Mouse (Mus musculus): ENCODE measurements around the gene Trpm3. TPM values are rescaled to one million over a fixed set of nuclear protein-coding genes. Genes with fewer than 3 reads are reported as not detected.

Gene Trpm3
- polyA plus RNA-seq, 1 experiment from 2014 or later, result 0.51 TPM

GRCm38 (mm10) chr19:22607985-22608684 lies 469.3 kb downstream of the Trpm3 start:
- H3K9me3 ChIP-seq (ENCODE audit: low read length), result no peaks in the 10 kb centered on the region
- no peak overlapping the region for H3K4me2 ChIP-seq (replicated peaks; ENCODE audit: low read depth, low read length)
- H3K27me3 ChIP-seq (replicated peaks; ENCODE audit: insufficient read depth, low read length), result no peaks in the 10 kb centered on the region
- WGBS, result 64% methylated on average over 5 of the region's 5 CpGs
- no peak overlapping the region for H3K4me3 ChIP-seq (ENCODE audit: low read depth, low read length)
- no peak overlapping the region for H3K9ac ChIP-seq (replicated peaks; ENCODE audit: low read depth)
- no peaks in the 10 kb centered on the region for H3K4me1 ChIP-seq (ENCODE audit: insufficient read depth, low read depth, low read length)
- no peak overlapping the region for H3K27ac ChIP-seq (ENCODE audit: low read length)
- no peaks in the 10 kb centered on the region for H3K36me3 ChIP-seq (ENCODE audit: insufficient read depth, low read length)
- DNase-seq (ENCODE audit: low spot score), result no peak
- TF ChIP-seq CTCF (IDR thresholded peaks at IDR 0.05), result no peak
- no peak for ATAC-seq

GRCm38 (mm10) chr19:22611621-22612020 lies 472.8 kb downstream of the Trpm3 start:
- DNase-seq (ENCODE audit: low spot score) (no peak), ATAC-seq (no peak)
- Histone ChIP-seq H3K4me1 (ENCODE audit: insufficient read depth, low read depth, low read length) (no peaks in the 10 kb centered on the region), H3K4me3 (ENCODE audit: low read depth, low read length) (no peak overlapping the region), H3K9me3 (ENCODE audit: low read length) (no peaks in the 10 kb centered on the region), H3K9ac (replicated peaks; ENCODE audit: low read depth) (no peak overlapping the region), H3K36me3 (ENCODE audit: insufficient read depth, low read length) (no peaks in the 10 kb centered on the region), H3K4me2 (replicated peaks; ENCODE audit: low read depth, low read length) (no peak overlapping the region), H3K27ac (ENCODE audit: low read length) (no peak overlapping the region), H3K27me3 (replicated peaks; ENCODE audit: insufficient read depth, low read length) (no peaks in the 10 kb centered on the region)
- 90% methylated on average over 2 of the region's 2 CpGs for WGBS
- TF ChIP-seq CTCF (IDR thresholded peaks at IDR 0.05), result no peak
- no peak for TF ChIP-seq EP300 (IDR thresholded peaks at IDR 0.05)

- ATAC-seq, result peak; percentile 86
- H3K27me3 ChIP-seq (replicated peaks; ENCODE audit: insufficient read depth, low read length), result no peaks in the 10 kb centered on the region
- 59% methylated on average over 6 of the region's 6 CpGs for WGBS
- TF ChIP-seq EP300 (IDR thresholded peaks at IDR 0.05), result no peak
- no peak for TF ChIP-seq CTCF (IDR thresholded peaks at IDR 0.05)
- H3K9ac ChIP-seq (replicated peaks; ENCODE audit: low read depth), result no peak overlapping the region
- peak; percentile 60 for DNase-seq (ENCODE audit: low spot score)
- no peaks in the 10 kb centered on the region for H3K4me1 ChIP-seq (ENCODE audit: insufficient read depth, low read depth, low read length)
- no peak overlapping the region for H3K4me3 ChIP-seq (ENCODE audit: low read depth, low read length)
- H3K27ac ChIP-seq (ENCODE audit: low read length), result no peak overlapping the region
- no peaks in the 10 kb centered on the region; the same call in 1 of the 2 replicates for H3K9me3 ChIP-seq (ENCODE audit: low read length)
- H3K4me2 ChIP-seq (replicated peaks; ENCODE audit: low read depth, low read length), result no peak overlapping the region
- no peaks in the 10 kb centered on the region for H3K36me3 ChIP-seq (ENCODE audit: insufficient read depth, low read length)
These were observed 476.5 kb downstream of the Trpm3 start for GRCm38 (mm10) chr19:22615367-22615766.

- Histone ChIP-seq H3K27me3 (replicated peaks; ENCODE audit: insufficient read depth, low read length) (no peaks in the 10 kb centered on the region), H3K4me1 (ENCODE audit: insufficient read depth, low read depth, low read length) (no peaks in the 10 kb centered on the region), H3K27ac (ENCODE audit: low read length) (no peak overlapping the region), H3K4me3 (ENCODE audit: low read depth, low read length) (no peak overlapping the region), H3K36me3 (ENCODE audit: insufficient read depth, low read length) (no peaks in the 10 kb centered on the region), H3K9ac (replicated peaks; ENCODE audit: low read depth) (no peak overlapping the region), H3K9me3 (ENCODE audit: low read length) (no peaks in the 10 kb centered on the region), H3K4me2 (replicated peaks; ENCODE audit: low read depth, low read length) (no peak overlapping the region)
- TF ChIP-seq EP300 (IDR thresholded peaks at IDR 0.05) (no peak), CTCF (IDR thresholded peaks at IDR 0.05) (no peak)
- WGBS, result 36% methylated on average over 3 of the region's 3 CpGs
- peak; percentile 21; the same call in 1 of the 2 replicates for ATAC-seq
- peak; percentile 24 for DNase-seq (ENCODE audit: low spot score)
These were observed 486.1 kb downstream of the Trpm3 start for GRCm38 (mm10) chr19:22624801-22625513.

GRCm38 (mm10) chr19:22628878-22629277 lies 490.0 kb downstream of the Trpm3 start:
- 65% methylated on average over 3 of the region's 3 CpGs for WGBS
- Histone ChIP-seq H3K27ac (ENCODE audit: low read length) (no peak overlapping the region), H3K4me3 (ENCODE audit: low read depth, low read length) (no peak overlapping the region), H3K36me3 (ENCODE audit: insufficient read depth, low read length) (no peaks in the 10 kb centered on the region), H3K27me3 (replicated peaks; ENCODE audit: insufficient read depth, low read length) (no peaks in the 10 kb centered on the region), H3K4me2 (replicated peaks; ENCODE audit: low read depth, low read length) (no peak overlapping the region), H3K9me3 (ENCODE audit: low read length) (no peaks in the 10 kb centered on the region), H3K4me1 (ENCODE audit: insufficient read depth, low read depth, low read length) (no peaks in the 10 kb centered on the region), H3K9ac (replicated peaks; ENCODE audit: low read depth) (no peak overlapping the region)
- TF ChIP-seq EP300 (IDR thresholded peaks at IDR 0.05) (no peak), CTCF (IDR thresholded peaks at IDR 0.05) (no peak)
- ATAC-seq, result no peak
- no peak for DNase-seq (ENCODE audit: low spot score)

GRCm38 (mm10) chr19:22631316-22631715 lies 492.5 kb downstream of the Trpm3 start:
- no peaks in the 10 kb centered on the region for H3K27me3 ChIP-seq (replicated peaks; ENCODE audit: insufficient read depth, low read length)
- H3K9ac ChIP-seq (replicated peaks; ENCODE audit: low read depth), result no peak overlapping the region
- no peaks in the 10 kb centered on the region for H3K4me1 ChIP-seq (ENCODE audit: insufficient read depth, low read depth, low read length)
- H3K36me3 ChIP-seq (ENCODE audit: insufficient read depth, low read length), result no peaks in the 10 kb centered on the region
- no peaks in the 10 kb centered on the region for H3K9me3 ChIP-seq (ENCODE audit: low read length)
- no peak overlapping the region for H3K4me3 ChIP-seq (ENCODE audit: low read depth, low read length)
- no peak overlapping the region for H3K4me2 ChIP-seq (replicated peaks; ENCODE audit: low read depth, low read length)
- WGBS, result 69% methylated on average over 6 of the region's 6 CpGs
- ATAC-seq (no peak), DNase-seq (ENCODE audit: low spot score) (peak; percentile 39)
- TF ChIP-seq EP300 (IDR thresholded peaks at IDR 0.05), result no peak
- peak; percentile 73 for TF ChIP-seq CTCF (IDR thresholded peaks at IDR 0.05)
- H3K27ac ChIP-seq (ENCODE audit: low read length), result no peak overlapping the region

All from lung, postnatal 0 days (tissue).